Mouse (Mus musculus): Measurements from ENCODE around the gene Tmem150c. TPM values are rescaled to one million over a fixed set of nuclear protein-coding genes. Genes with fewer than 3 reads are reported as not detected.

Gene Tmem150c
- total and polyA plus RNA-seq, 3 experiments: 3.9 to 7.7 (median 6.3) TPM

GRCm38 (mm10) chr5:100177547-100177946 lies 17.9 kb upstream of the Tmem150c start:
- no peak overlapping the region for H3K9ac ChIP-seq (ENCODE audit: low read depth, low read length)
- no peaks in the 10 kb centered on the region for H3K36me3 ChIP-seq (ENCODE audit: control insufficient read depth, insufficient read depth, low read length)
- H3K79me2 ChIP-seq (replicated peaks; ENCODE audit: control insufficient read depth, insufficient read depth, low read length): no peaks in the 10 kb centered on the region
- H3K4me1 ChIP-seq (ENCODE audit: control insufficient read depth, insufficient read depth, low read length): no peaks in the 10 kb centered on the region
- H3K4me3 ChIP-seq: no peak overlapping the region
- no peak overlapping the region for H3K27ac ChIP-seq
- DNase-seq: no peak
- intact Hi-C loops (cut with DNase I): no loop called here
- TF ChIP-seq CTCF (IDR thresholded peaks at IDR 0.05) (no peak), EP300 (IDR thresholded peaks at IDR 0.05; ENCODE audit: insufficient read depth, low read depth, low read length) (no peak), POLR2A (IDR thresholded peaks at IDR 0.05; ENCODE audit: insufficient read depth, low read depth, low read length) (no peak)
- H3K27me3 ChIP-seq (ENCODE audit: control insufficient read depth, insufficient read depth, low read length): no peaks in the 10 kb centered on the region
- WGBS: 49% methylated on average over 5 of the region's 5 CpGs

- Histone ChIP-seq H3K79me2 (replicated peaks; ENCODE audit: control insufficient read depth, insufficient read depth, low read length) (no peaks in the 10 kb centered on the region), H3K4me3 (no peak overlapping the region), H3K27me3 (ENCODE audit: control insufficient read depth, insufficient read depth, low read length) (no peaks in the 10 kb centered on the region), H3K9ac (ENCODE audit: low read depth, low read length) (no peak overlapping the region), H3K4me1 (ENCODE audit: control insufficient read depth, insufficient read depth, low read length) (no peaks in the 10 kb centered on the region), H3K27ac (no peak overlapping the region), H3K36me3 (ENCODE audit: control insufficient read depth, insufficient read depth, low read length) (no peaks in the 10 kb centered on the region)
- 77% methylated on average over 5 of the region's 5 CpGs for WGBS
- TF ChIP-seq POLR2A (IDR thresholded peaks at IDR 0.05; ENCODE audit: insufficient read depth, low read depth, low read length): no peak
- no peak for TF ChIP-seq CTCF (IDR thresholded peaks at IDR 0.05)
- intact Hi-C loops (cut with DNase I): no loop called here
- no peak for DNase-seq
These were observed 16.5 kb upstream of the Tmem150c start for GRCm38 (mm10) chr5:100176096-100176495.

DNA sequence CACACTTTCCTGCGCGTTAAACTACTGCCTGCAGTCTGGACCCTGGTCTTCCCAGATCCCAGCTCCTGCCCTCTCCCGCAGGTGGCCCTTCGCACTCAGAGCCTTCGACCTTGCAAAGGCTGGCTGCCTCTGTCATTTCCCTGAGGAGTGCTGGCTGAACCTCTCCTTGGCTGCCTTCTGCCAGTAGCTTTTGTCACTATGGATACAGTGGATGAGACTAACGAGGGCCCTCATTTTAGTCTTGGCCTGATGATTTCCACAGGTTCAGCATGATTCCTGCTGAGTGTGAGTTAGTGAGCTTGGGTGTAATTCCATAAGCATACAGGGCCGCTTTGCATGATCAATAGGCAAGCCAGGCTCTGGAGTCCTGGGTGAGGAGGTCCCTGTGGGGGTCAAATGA lies 16.0 kb upstream of the Tmem150c start:
- TF ChIP-seq CTCF (IDR thresholded peaks at IDR 0.05): no peak
- TF ChIP-seq EP300 (IDR thresholded peaks at IDR 0.05; ENCODE audit: insufficient read depth, low read depth, low read length): no peak
- no peak for DNase-seq
- H3K79me2 ChIP-seq (replicated peaks; ENCODE audit: control insufficient read depth, insufficient read depth, low read length): no peaks in the 10 kb centered on the region
- no peak overlapping the region for H3K9ac ChIP-seq (ENCODE audit: low read depth, low read length)
- no peaks in the 10 kb centered on the region for H3K4me1 ChIP-seq (ENCODE audit: control insufficient read depth, insufficient read depth, low read length)
- intact Hi-C loops (cut with DNase I): no loop called here
- no peaks in the 10 kb centered on the region for H3K27me3 ChIP-seq (ENCODE audit: control insufficient read depth, insufficient read depth, low read length)
- 76% methylated on average over 7 of the region's 7 CpGs for WGBS
- H3K36me3 ChIP-seq (ENCODE audit: control insufficient read depth, insufficient read depth, low read length): no peaks in the 10 kb centered on the region
- no peak overlapping the region for H3K4me3 ChIP-seq
- H3K27ac ChIP-seq: no peak overlapping the region

DNA sequence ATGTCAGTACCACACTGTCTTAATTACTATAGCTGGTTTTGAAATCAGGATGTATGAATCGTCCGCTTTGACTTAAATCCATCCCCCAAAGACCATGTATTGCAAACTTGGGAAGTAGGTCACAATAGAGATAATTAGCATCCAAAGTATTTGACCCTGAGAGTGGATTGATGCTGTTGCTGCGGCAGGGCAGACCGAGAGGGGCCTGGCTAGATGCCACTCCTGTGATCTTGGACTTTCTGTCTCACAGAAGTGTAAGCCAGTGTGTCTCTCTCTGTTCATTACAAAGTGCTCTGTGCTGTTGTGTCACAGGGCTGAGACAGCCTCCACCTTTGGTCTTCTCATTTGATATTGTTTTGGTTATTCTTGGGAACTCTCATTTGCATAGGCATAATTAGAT lies 12.5 kb upstream of the Tmem150c start:
- Histone ChIP-seq H3K9ac (ENCODE audit: low read depth, low read length) (no peak overlapping the region), H3K36me3 (ENCODE audit: control insufficient read depth, insufficient read depth, low read length) (no peaks in the 10 kb centered on the region), H3K79me2 (replicated peaks; ENCODE audit: control insufficient read depth, insufficient read depth, low read length) (no peaks in the 10 kb centered on the region), H3K27ac (no peak overlapping the region), H3K4me1 (ENCODE audit: control insufficient read depth, insufficient read depth, low read length) (no peaks in the 10 kb centered on the region), H3K27me3 (ENCODE audit: control insufficient read depth, insufficient read depth, low read length) (no peaks in the 10 kb centered on the region), H3K4me3 (no peak overlapping the region)
- intact Hi-C loops (cut with DNase I): no loop called here
- no peak for DNase-seq
- 58% methylated on average over 4 of the region's 4 CpGs for WGBS
- TF ChIP-seq EP300 (IDR thresholded peaks at IDR 0.05; ENCODE audit: insufficient read depth, low read depth, low read length) (no peak), POLR2A (IDR thresholded peaks at IDR 0.05; ENCODE audit: insufficient read depth, low read depth, low read length) (no peak), CTCF (IDR thresholded peaks at IDR 0.05) (no peak)

GRCm38 (mm10) chr5:100166591-100167491 lies 7.2 kb upstream of the Tmem150c start:
- DNase-seq: peak; percentile 8 to 37
- H3K9ac ChIP-seq (ENCODE audit: low read depth, low read length): no peak overlapping the region
- WGBS: 54% methylated on average over 14 of the region's 14 CpGs
- no peak overlapping the region for H3K4me3 ChIP-seq
- no peaks in the 10 kb centered on the region for H3K79me2 ChIP-seq (replicated peaks; ENCODE audit: control insufficient read depth, insufficient read depth, low read length)
- no peaks in the 10 kb centered on the region for H3K36me3 ChIP-seq (ENCODE audit: control insufficient read depth, insufficient read depth, low read length)
- TF ChIP-seq EP300 (IDR thresholded peaks at IDR 0.05; ENCODE audit: insufficient read depth, low read depth, low read length): no peak
- no peak for TF ChIP-seq POLR2A (IDR thresholded peaks at IDR 0.05; ENCODE audit: insufficient read depth, low read depth, low read length)
- peak; percentile 70 for TF ChIP-seq CTCF (IDR thresholded peaks at IDR 0.05)
- no peaks in the 10 kb centered on the region for H3K27me3 ChIP-seq (ENCODE audit: control insufficient read depth, insufficient read depth, low read length)
- H3K27ac ChIP-seq: no peak overlapping the region
- no peaks in the 10 kb centered on the region for H3K4me1 ChIP-seq (ENCODE audit: control insufficient read depth, insufficient read depth, low read length)
- intact Hi-C loops (cut with DNase I): loop anchor here (2.0 kb wide), 1 partner anchor 74 kb away; no protein-coding TSS in a partner anchor

DNA sequence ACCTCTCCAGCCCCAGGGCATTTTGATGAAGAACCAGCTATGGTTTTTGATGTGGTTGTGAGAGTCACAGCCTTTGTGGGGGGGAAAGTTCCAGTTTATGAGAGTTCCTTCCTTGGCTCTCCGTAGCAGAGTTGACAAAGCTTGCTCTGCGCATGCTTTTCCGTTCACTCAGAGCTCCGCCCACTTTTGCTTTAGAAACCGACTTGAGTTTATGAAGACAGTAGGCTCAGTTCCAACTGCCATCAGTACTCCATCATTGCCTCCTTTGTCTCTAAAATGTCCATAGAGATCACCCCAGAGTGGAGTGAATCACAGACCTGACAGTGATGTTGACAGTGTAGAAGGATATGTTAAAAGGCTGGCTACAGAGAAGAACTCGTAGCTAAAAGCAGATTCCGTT lies 3.8 kb upstream of the Tmem150c start:
- Histone ChIP-seq H3K36me3 (ENCODE audit: control insufficient read depth, insufficient read depth, low read length) (no peaks in the 10 kb centered on the region), H3K79me2 (replicated peaks; ENCODE audit: control insufficient read depth, insufficient read depth, low read length) (no peaks in the 10 kb centered on the region), H3K9ac (ENCODE audit: low read depth, low read length) (no peak overlapping the region), H3K4me3 (no peak overlapping the region), H3K4me1 (ENCODE audit: control insufficient read depth, insufficient read depth, low read length) (no peaks in the 10 kb centered on the region; the same call in 1 of the 2 replicates), H3K27ac (no peak overlapping the region), H3K27me3 (ENCODE audit: control insufficient read depth, insufficient read depth, low read length) (peaks cover under 1% of the 10 kb centered on the region)
- intact Hi-C loops (cut with DNase I): no loop called here
- no peak for DNase-seq
- 36% methylated on average over 7 of the region's 7 CpGs for WGBS
- TF ChIP-seq POLR2A (IDR thresholded peaks at IDR 0.05; ENCODE audit: insufficient read depth, low read depth, low read length) (no peak), EP300 (IDR thresholded peaks at IDR 0.05; ENCODE audit: insufficient read depth, low read depth, low read length) (no peak), CTCF (IDR thresholded peaks at IDR 0.05) (no peak)

Measured in heart, adult 2 months (tissue).